Mouse (Mus musculus) liver, adult 2 months (tissue): ENCODE results near the gene Det1. TPM values are rescaled to one million over a fixed set of nuclear protein-coding genes. Genes with fewer than 3 reads are reported as not detected.

Source experiments
- DNase-seq: peaks from one replicate; pipeline ENCODE4 v3.0.0-alpha.2; 2011; ENCODE audit warnings: low read depth, low spot score; ENCODE audit errors: extremely low read depth
- H3K27ac ChIP-seq: fragments of 200-500 bp; replicated peaks from 2 replicates; pipeline ENCODE4 v1.5.1; 2012; ENCODE audit warnings: low read depth, mild to moderate bottlenecking, control low read depth, inconsistent platforms, low read length; ENCODE audit not compliant: insufficient read depth
- H3K27me3 ChIP-seq: fragments of 200-500 bp; 2 replicates; pipeline ENCODE4 v1.6.1; 2012; ENCODE audit warnings: mild to moderate bottlenecking, moderate library complexity, low read length, inconsistent platforms; ENCODE audit not compliant: control insufficient read depth, insufficient read depth
- H3K36me3 ChIP-seq: fragments of 200-500 bp; 2 replicates; pipeline ENCODE4 v1.6.1; 2012; ENCODE audit warnings: low read length, inconsistent platforms; ENCODE audit not compliant: control insufficient read depth, insufficient read depth
- H3K4me1 ChIP-seq: fragments of 200-500 bp; 2 replicates; pipeline ENCODE4 v1.6.1; 2011; ENCODE audit warnings: low read length; ENCODE audit not compliant: control insufficient read depth, insufficient read depth
- H3K4me3 ChIP-seq: fragments of 200-500 bp; 2 replicates; pipeline ENCODE4 v1.5.1; 2011; ENCODE audit warnings: low read depth, mild to moderate bottlenecking, control low read depth, low read length, moderate library complexity; ENCODE audit not compliant: insufficient read depth
- H3K79me2 ChIP-seq: fragments of 200-500 bp; 2 replicates; pipeline ENCODE4 v1.6.1; 2012; ENCODE audit warnings: inconsistent platforms, mild to moderate bottlenecking, low read length, moderate library complexity; ENCODE audit not compliant: control insufficient read depth, insufficient read depth
- H3K9ac ChIP-seq: fragments of 200-500 bp; 2 replicates; pipeline ENCODE4 v1.6.1; 2012; ENCODE audit warnings: low read depth, mild to moderate bottlenecking, control low read depth, inconsistent platforms, low read length
- CTCF ChIP-seq: fragments of 200-500 bp; IDR thresholded peaks from 2 replicates; pipeline ENCODE4 v1.5.1; 2011; ENCODE audit warnings: low read depth, low read length, control low read depth
- POLR2A ChIP-seq: fragments of 200-500 bp; IDR thresholded peaks from 2 replicates; pipeline ENCODE4 v1.6.1; 2011; ENCODE audit warnings: low read length, control low read depth; ENCODE audit not compliant: insufficient read depth; ENCODE audit errors: extremely low read depth
- WGBS: fragments of 180-500 bp; shearing (Covaris S2); methylation state at CpG from one replicate; pipeline ENCODE4 v1.1.7; 2018; 5-methylcytosine and 5-hydroxymethylcytosine counted together
- polyA plus RNA-seq: library from polyadenylated mRNA; depleted of rRNA; stranded (reverse); fragments of >200 nt; gene quantifications from 2 replicates; pipeline ENCODE4 v1.2.3, GENCODE M21; 2012
- total RNA-seq: library from RNA; depleted of rRNA; stranded (reverse); fragments of >200 nt; gene quantifications from 2 replicates; pipeline ENCODE4 v1.2.3, GENCODE M21; 2014

Gene Det1
- total and polyA plus RNA-seq, 2 experiments: 5.3 to 7.9 TPM

- H3K4me3 ChIP-seq: no peak overlapping the region
- H3K79me2 ChIP-seq: no peaks in the 10 kb centered on the region
- no peak for DNase-seq
- no peaks in the 10 kb centered on the region for H3K4me1 ChIP-seq
- no peak overlapping the region for H3K27ac ChIP-seq
- no peaks in the 10 kb centered on the region for H3K36me3 ChIP-seq
- WGBS: 46% methylated on average over 4 of the region's 4 CpGs
- no peak for TF ChIP-seq POLR2A
- TF ChIP-seq CTCF: no peak
- no peaks in the 10 kb centered on the region for H3K27me3 ChIP-seq
- no peak overlapping the region for H3K9ac ChIP-seq
These were observed 17.4 kb upstream of the Det1 start for GRCm38 (mm10) chr7:78864446-78864802.

- TF ChIP-seq POLR2A: no peak
- TF ChIP-seq CTCF: no peak
- H3K9ac ChIP-seq: no peak overlapping the region
- no peaks in the 10 kb centered on the region for H3K27me3 ChIP-seq
- no peak overlapping the region for H3K27ac ChIP-seq
- no peaks in the 10 kb centered on the region for H3K4me1 ChIP-seq
- H3K4me3 ChIP-seq: no peak overlapping the region
- H3K36me3 ChIP-seq: no peaks in the 10 kb centered on the region
- DNase-seq: no peak
- no peaks in the 10 kb centered on the region for H3K79me2 ChIP-seq
- 77% methylated on average over 7 of the region's 7 CpGs for WGBS
These were observed 16.9 kb upstream of the Det1 start for GRCm38 (mm10) chr7:78863796-78864445.

- Histone ChIP-seq H3K27ac (no peak overlapping the region), H3K4me3 (no peak overlapping the region), H3K79me2 (no peaks in the 10 kb centered on the region), H3K27me3 (no peaks in the 10 kb centered on the region), H3K9ac (no peak overlapping the region), H3K4me1 (no peaks in the 10 kb centered on the region), H3K36me3 (no peaks in the 10 kb centered on the region)
- no peak for DNase-seq
- TF ChIP-seq POLR2A: no peak
- no peak for TF ChIP-seq CTCF
- 76% methylated on average over 5 of the region's 5 CpGs for WGBS
These were observed 8.1 kb upstream of the Det1 start for GRCm38 (mm10) chr7:78855044-78855655.

GRCm38 (mm10) chr7:78854051-78854450 lies 7.0 kb upstream of the Det1 start:
- Histone ChIP-seq H3K9ac (no peak overlapping the region), H3K27ac (no peak overlapping the region), H3K4me3 (no peak overlapping the region), H3K27me3 (no peaks in the 10 kb centered on the region), H3K36me3 (no peaks in the 10 kb centered on the region), H3K4me1 (no peaks in the 10 kb centered on the region), H3K79me2 (no peaks in the 10 kb centered on the region)
- no peak for TF ChIP-seq POLR2A
- TF ChIP-seq CTCF: no peak
- no peak for DNase-seq
- WGBS: 59% methylated on average over 4 of the region's 4 CpGs

GRCm38 (mm10) chr7:78846066-78846716 lies 872 bp downstream of the Det1 start:
- Histone ChIP-seq H3K27me3 (no peaks in the 10 kb centered on the region), H3K36me3 (peaks cover 6% of the 10 kb centered on the region; the same call in 1 of the 2 replicates), H3K79me2 (no peaks in the 10 kb centered on the region; the same call in 1 of the 2 replicates), H3K27ac (peak overlapping the region; percentile 66), H3K9ac (peak overlapping the region; percentile 85), H3K4me1 (no peaks in the 10 kb centered on the region), H3K4me3 (peak overlapping the region; percentile 88)
- TF ChIP-seq POLR2A (no peak), CTCF (no peak)
- DNase-seq: peak; percentile 18
- 42% methylated on average over 12 of the region's 12 CpGs for WGBS
